Comparison of ENCODE assay signal across 9 mouse cellular contexts in the genomic region with DNA sequence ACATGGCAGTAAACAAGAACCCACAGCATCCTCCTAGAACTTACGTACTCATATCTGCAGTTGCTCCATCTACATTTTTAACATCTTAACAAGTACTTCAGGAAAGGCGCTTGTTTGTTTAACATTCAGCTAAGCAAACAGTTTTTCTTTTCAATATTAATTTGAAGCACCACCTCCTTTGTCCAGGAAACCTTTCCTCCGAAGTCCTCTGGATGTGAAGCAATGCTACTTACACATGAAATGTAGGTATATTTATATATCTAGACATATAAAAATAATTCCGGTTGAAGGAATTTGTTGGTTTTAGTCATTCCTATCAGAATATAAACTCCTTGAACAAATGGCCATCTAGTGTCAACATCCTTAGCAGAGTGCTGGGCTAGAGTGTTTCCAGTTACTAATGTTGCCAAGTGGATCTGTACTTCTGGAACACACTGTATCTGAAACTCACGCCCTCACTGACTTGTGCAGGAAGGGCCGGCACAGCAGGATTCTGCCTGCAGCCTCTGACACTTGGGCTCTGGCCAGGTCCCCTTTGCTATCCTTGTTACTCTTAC. TPM values are rescaled to one million over a fixed set of nuclear protein-coding genes. Genes with fewer than 3 reads are reported as not detected.
DNase-seq lines count a peak whose midpoint lies in the region; ATAC-seq and TF ChIP-seq lines count a peak whose summit lies in the region.
"Had no signal": no experiment of that assay in that cellular context is flagged by ENCODE, and none has a peak within 500 bp of the region (broad histone marks: within the 10 kb centered on the region; RNA-seq: fewer than 3 reads in every experiment).

No protein-coding gene starts in this region.

- 31% methylated on average over 6 of the region's 6 CpGs for WGBS in lung, postnatal 0 days
- 73% methylated on average over 6 of the region's 6 CpGs for WGBS in kidney, adult 2 months

- no peak overlapping the region for H3K4me2 ChIP-seq in lung, postnatal 0 days (replicated peaks; ENCODE audit: low read depth, low read length)
- H3K4me2 ChIP-seq: forebrain, embryonic 13.5 days; liver, embryonic 13.5 days had no signal

- no peaks in the 10 kb centered on the region for H3K36me3 ChIP-seq in lung, postnatal 0 days (ENCODE audit: insufficient read depth, low read length)
- no peaks in the 10 kb centered on the region for H3K36me3 ChIP-seq in kidney, adult 2 months (ENCODE audit: control insufficient read depth, insufficient read depth, low read length)
- H3K36me3 ChIP-seq: liver, embryonic 13.5 days had no signal

- H3K4me3 ChIP-seq in gastrocnemius, adult 2 months: no peak overlapping the region
- no peak overlapping the region for H3K4me3 ChIP-seq in lung, postnatal 0 days (ENCODE audit: low read depth, low read length)
- H3K4me3 ChIP-seq in kidney, adult 2 months (ENCODE audit: insufficient read depth, low read depth, low read length): no peak overlapping the region
- H3K4me3 ChIP-seq: forebrain, embryonic 13.5 days; liver, embryonic 13.5 days had no signal

- no peak for TF ChIP-seq POLR2A in kidney, adult 2 months (IDR thresholded peaks at IDR 0.05; ENCODE audit: low read depth, low read length)

- peak overlapping the region; percentile 85 for H3K27ac ChIP-seq in gastrocnemius, adult 2 months
- H3K27ac ChIP-seq in lung, postnatal 0 days (ENCODE audit: low read length): peak overlapping the region; percentile 75
- H3K27ac ChIP-seq in kidney, adult 2 months (ENCODE audit: insufficient read depth, low read depth, low read length): no peak overlapping the region
- H3K27ac ChIP-seq: forebrain, embryonic 13.5 days; liver, embryonic 13.5 days had no signal

- ATAC-seq in lung, postnatal 0 days: peak; percentile 91
- ATAC-seq: forebrain, embryonic 13.5 days had no signal

- intact Hi-C loops in gastrocnemius, adult 2 months (cut with DNase I): no loop called here
- intact Hi-C loops in gastrocnemius, postnatal 36 days (cut with DNase I): no loop called here
- intact Hi-C loops in left cerebral cortex, postnatal 4 days (cut with DNase I): no loop called here
- intact Hi-C loops in left cerebral cortex, postnatal 14 days (cut with DNase I): no loop called here

- peak; percentile 93 for TF ChIP-seq EP300 in lung, postnatal 0 days (IDR thresholded peaks at IDR 0.05)

- H3K9ac ChIP-seq in lung, postnatal 0 days (replicated peaks; ENCODE audit: low read depth): no peak overlapping the region
- H3K9ac ChIP-seq: forebrain, embryonic 13.5 days; liver, embryonic 13.5 days had no signal

- peak; percentile 52 for DNase-seq in gastrocnemius, adult 2 months
- DNase-seq in gastrocnemius, postnatal 36 days: no peak
- DNase-seq in left cerebral cortex, postnatal 4 days: peak; percentile 9
- DNase-seq in left cerebral cortex, postnatal 14 days (ENCODE audit: low spot score in 2 of 2): no peak
- peak; percentile 91 for DNase-seq in lung, postnatal 0 days (ENCODE audit: low spot score)
- DNase-seq in testis, postnatal 14 days (ENCODE audit: low spot score): peak; percentile 53
- no peak for DNase-seq in kidney, adult 2 months
- DNase-seq: liver, embryonic 13.5 days had no signal

- peaks cover 5% of the 10 kb centered on the region; the same call in 1 of the 2 replicates for H3K4me1 ChIP-seq in lung, postnatal 0 days (ENCODE audit: insufficient read depth, low read depth, low read length)
- H3K4me1 ChIP-seq in kidney, adult 2 months (ENCODE audit: control insufficient read depth, insufficient read depth, low read length): no peaks in the 10 kb centered on the region
- H3K4me1 ChIP-seq: forebrain, embryonic 13.5 days; liver, embryonic 13.5 days had no signal

- H3K27me3 ChIP-seq in lung, postnatal 0 days (replicated peaks; ENCODE audit: insufficient read depth, low read length): no peaks in the 10 kb centered on the region
- H3K27me3 ChIP-seq in kidney, adult 2 months (replicated peaks; ENCODE audit: control insufficient read depth, insufficient read depth, low read length): no peaks in the 10 kb centered on the region
- H3K27me3 ChIP-seq: forebrain, embryonic 13.5 days; liver, embryonic 13.5 days had no signal

- no peak for TF ChIP-seq CTCF in gastrocnemius, adult 2 months (IDR thresholded peaks at IDR 0.05)
- no peak for TF ChIP-seq CTCF in lung, postnatal 0 days (IDR thresholded peaks at IDR 0.05)
- TF ChIP-seq CTCF in kidney, adult 2 months (conservative IDR thresholded peaks at IDR 0.05; ENCODE audit: insufficient read depth, insufficient read length, low read depth, low read length): no peak

- H3K9me3 ChIP-seq in lung, postnatal 0 days (ENCODE audit: low read length): no peaks in the 10 kb centered on the region
- H3K9me3 ChIP-seq: forebrain, embryonic 13.5 days; liver, embryonic 13.5 days had no signal

RNA-seq across cellular contexts. Expression of a gene that starts 10.6 kb away (rescaled TPM):
- total RNA-seq in gastrocnemius, adult 2 months (2021): 100 to 1,000 TPM; 209 to 221 TPM
- 100 to 1,000 TPM; 174 to 189 TPM for total RNA-seq in gastrocnemius, postnatal 36 days (2021)
- 100 to 1,000 TPM in 1 of 2 experiments, 10 to 100 TPM in 1; 97.2 to 104 TPM for total RNA-seq in left cerebral cortex, postnatal 4 days (2021)
- 10 to 100 TPM; 62.9 to 64.3 TPM for total RNA-seq in left cerebral cortex, postnatal 14 days (2021)
- 33.1 and 36.4 TPM in 2 replicates for polyA plus RNA-seq in lung, postnatal 0 days (2015; fragmentation: Nextera tagmentation; extraction: Ambion mirVana)
- polyA plus RNA-seq in kidney, adult 2 months (2012; rRNA removed): 11.5 and 15.5 TPM in 2 replicates

Comparison
In these comparisons a context has a peak if more than half of its experiments do, and no peak if none do; other contexts are left out.
1. DNase-seq: peak in gastrocnemius, adult 2 months (single experiment), left cerebral cortex, postnatal 4 days (single experiment), lung, postnatal 0 days (single experiment) and testis, postnatal 14 days (single experiment); none in gastrocnemius, postnatal 36 days (0 of 2), left cerebral cortex, postnatal 14 days (0 of 2) and kidney, adult 2 months (single experiment).